In genomic region chr13:101092033-101092742, GRCm38 (mm10) we compare ENCODE assay signal across 10 mouse cellular contexts.
DNase-seq lines count a peak whose midpoint lies in the region; ATAC-seq and TF ChIP-seq lines count a peak whose summit lies in the region.
"Had no signal": no experiment of that assay in that cellular context is flagged by ENCODE, and none has a peak within 500 bp of the region (broad histone marks: within the 10 kb centered on the region; RNA-seq: fewer than 3 reads in every experiment).

No protein-coding gene starts in this region.

- H3K27ac ChIP-seq in midbrain, embryonic 15.5 days: no peak overlapping the region
- no peak overlapping the region for H3K27ac ChIP-seq in hindbrain, embryonic 10.5 days
- H3K27ac ChIP-seq: embryonic facial prominence, embryonic 13.5 days had no signal

- DNase-seq in lung, adult 18-20 months: peak; percentile 17 to 54
- no peak for DNase-seq in lung, adult 2 months
- peak; percentile 72 for DNase-seq in cerebellum, adult 9-10 months
- peak; percentile 78 for DNase-seq in heart, adult 8-10 months (ENCODE audit: low spot score)
- DNase-seq in layer of hippocampus, postnatal 14 days (ENCODE audit: low spot score in 2 of 2): peak; percentile 41 to 85
- DNase-seq in c-Kit-positive CD71-positive TER-119-positive erythroid progenitor cells, embryonic 14.5 days (ENCODE audit: low spot score): no peak
- DNase-seq in hindbrain, embryonic 10.5 days (ENCODE audit: low spot score): no peak

- ATAC-seq in midbrain, embryonic 15.5 days (replicated peaks): peak; percentile 70; the same call in 1 of the 2 replicates

- no peak for TF ChIP-seq CTCF in lung, adult 2 months (IDR thresholded peaks at IDR 0.05; ENCODE audit: insufficient read depth, low read length)

- no peaks in the 10 kb centered on the region for H3K4me1 ChIP-seq in lung, adult 2 months (ENCODE audit: control insufficient read depth, insufficient read depth, low read length)
- H3K4me1 ChIP-seq in midbrain, embryonic 15.5 days: no peaks in the 10 kb centered on the region
- H3K4me1 ChIP-seq in hindbrain, embryonic 10.5 days (replicated peaks): no peaks in the 10 kb centered on the region

- no peak for TF ChIP-seq POLR2A in lung, adult 2 months (IDR thresholded peaks at IDR 0.05; ENCODE audit: borderline replicate concordance, extremely low read depth, low read depth, low read length)

- no peak overlapping the region for H3K4me2 ChIP-seq in midbrain, embryonic 15.5 days
- H3K4me2 ChIP-seq: embryonic facial prominence, embryonic 13.5 days had no signal

- H3K9me3 ChIP-seq in midbrain, embryonic 15.5 days: no peaks in the 10 kb centered on the region
- no peaks in the 10 kb centered on the region for H3K9me3 ChIP-seq in hindbrain, embryonic 10.5 days
- H3K9me3 ChIP-seq: embryonic facial prominence, embryonic 13.5 days; G1E had no signal

- 68% methylated on average over 18 of the region's 18 CpGs for WGBS in lung, adult 2 months
- 58% methylated on average over 18 of the region's 18 CpGs for WGBS in midbrain, embryonic 15.5 days
- WGBS in hindbrain, embryonic 10.5 days: 85% methylated on average over 18 of the region's 18 CpGs

- H3K36me3 ChIP-seq in midbrain, embryonic 15.5 days (replicated peaks): no peaks in the 10 kb centered on the region
- no peaks in the 10 kb centered on the region for H3K36me3 ChIP-seq in hindbrain, embryonic 10.5 days
- H3K36me3 ChIP-seq: embryonic facial prominence, embryonic 13.5 days; G1E had no signal

- no peaks in the 10 kb centered on the region for H3K27me3 ChIP-seq in midbrain, embryonic 15.5 days (replicated peaks)
- H3K27me3 ChIP-seq in hindbrain, embryonic 10.5 days (ENCODE audit: insufficient read depth, poor library complexity, severe bottlenecking): no peaks in the 10 kb centered on the region
- H3K27me3 ChIP-seq: embryonic facial prominence, embryonic 13.5 days had no signal

- no peak overlapping the region for H3K4me3 ChIP-seq in lung, adult 2 months (replicated peaks; ENCODE audit: extremely low read depth, low read depth, low read length)
- H3K4me3 ChIP-seq in midbrain, embryonic 15.5 days: no peak overlapping the region
- no peak overlapping the region for H3K4me3 ChIP-seq in hindbrain, embryonic 10.5 days
- H3K4me3 ChIP-seq: embryonic facial prominence, embryonic 13.5 days had no signal

- H3K9ac ChIP-seq in midbrain, embryonic 15.5 days: no peak overlapping the region
- H3K9ac ChIP-seq: embryonic facial prominence, embryonic 13.5 days had no signal

Comparison
In these comparisons a context has a peak if more than half of its experiments do, and no peak if none do; other contexts are left out.
1. DNase-seq: peak in lung, adult 18-20 months (2 of 2), cerebellum, adult 9-10 months (single experiment), heart, adult 8-10 months (single experiment) and layer of hippocampus, postnatal 14 days (2 of 2); none in lung, adult 2 months (single experiment), c-Kit-positive CD71-positive TER-119-positive erythroid progenitor cells, embryonic 14.5 days (single experiment) and hindbrain, embryonic 10.5 days (single experiment).